Mouse (Mus musculus): ENCODE measurements around the gene Cyb5b.

DNA sequence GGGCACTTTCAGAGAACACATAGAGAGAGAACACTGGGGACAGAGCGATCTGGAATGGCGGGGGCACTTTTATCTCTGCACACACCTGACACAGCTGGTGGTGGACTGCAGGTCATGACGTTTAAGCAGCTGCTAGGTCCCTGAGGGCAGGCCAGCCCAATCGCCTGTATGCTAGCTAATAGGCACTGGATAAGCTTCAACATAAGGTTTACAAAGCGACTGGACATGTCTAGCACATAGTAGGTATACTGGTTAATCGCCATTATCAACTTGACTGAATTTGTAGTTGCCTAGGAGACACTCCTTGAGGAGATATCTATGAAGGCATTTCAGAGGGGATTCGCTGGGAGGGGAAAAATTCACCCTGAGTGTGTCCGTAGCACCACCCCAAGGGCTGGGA is 26.1 kb upstream of the Cyb5b start:
- TF ChIP-seq CTCF (IDR thresholded peaks at IDR 0.05; ENCODE audit: extremely low read depth, insufficient read length, insufficient replicate concordance, low read depth, low read length) (no peak), POLR2A (IDR thresholded peaks at IDR 0.05; ENCODE audit: low read depth, low read length) (no peak)

All from small intestine, adult 2 months (tissue).